ENCODE assay signal across 29 mouse cellular contexts in genomic region chr13:37429661-37430271, GRCm38 (mm10).
DNase-seq lines count a peak whose midpoint lies in the region; ATAC-seq and TF ChIP-seq lines count a peak whose summit lies in the region.
"Had no signal": no experiment of that assay in that cellular context is flagged by ENCODE, and none has a peak within 500 bp of the region (broad histone marks: within the 10 kb centered on the region; RNA-seq: fewer than 3 reads in every experiment).

No protein-coding gene starts in this region.

- peaks cover 11% of the 10 kb centered on the region; the same call in 1 of the 2 replicates for H3K27me3 ChIP-seq in limb, embryonic 12.5 days
- peaks cover 10% of the 10 kb centered on the region for H3K27me3 ChIP-seq in limb, embryonic 10.5 days (ENCODE audit: low read depth, poor library complexity, severe bottlenecking)
- no peaks in the 10 kb centered on the region for H3K27me3 ChIP-seq in limb, embryonic 14.5 days (ENCODE audit: control insufficient read depth, insufficient read depth, low read length)
- H3K27me3 ChIP-seq: CH12.LX; embryonic facial prominence, embryonic 15.5 days; heart, embryonic 13.5 days; Patski had no signal

- ATAC-seq in limb, embryonic 12.5 days (ENCODE audit: insufficient number of reproducible peaks, insufficient read depth, low FRiP score, low TSS enrichment, low read depth) = peak; percentile 66; the same call in 1 of the 2 replicates
- ATAC-seq in granulocyte monocyte progenitor cell, adult 5-6 weeks (replicated peaks; ENCODE audit: poor library complexity, severe bottlenecking) = peak; percentile 50
- peak; percentile 66; the same call in 1 of the 2 replicates for ATAC-seq in limb, embryonic 14.5 days (ENCODE audit: low FRiP score, low read depth)
- ATAC-seq: forebrain, embryonic 14.5 days; forebrain, postnatal 0 days; hindbrain, postnatal 0 days; inflammation-experienced regulatory T-cells, adult 6 months; Patski had no signal

- H3K27ac ChIP-seq in limb, embryonic 12.5 days = peak overlapping the region; percentile 64
- H3K27ac ChIP-seq in limb, embryonic 10.5 days = no peak overlapping the region
- peak overlapping the region; percentile 39; the same call in 1 of the 2 replicates for H3K27ac ChIP-seq in limb, embryonic 14.5 days (replicated peaks; ENCODE audit: low read depth, low read length)
- H3K27ac ChIP-seq: embryonic facial prominence, embryonic 15.5 days; gastrocnemius, adult 2 months; heart, embryonic 13.5 days; hindbrain, embryonic 14.5 days; hindbrain, postnatal 0 days had no signal

- WGBS in limb, embryonic 12.5 days = 50% methylated on average over 8 of the region's 8 CpGs
- 74% methylated on average over 8 of the region's 8 CpGs for WGBS in limb, embryonic 10.5 days
- WGBS in limb, embryonic 14.5 days = 34% methylated on average over 8 of the region's 8 CpGs

- peaks cover 14% of the 10 kb centered on the region for H3K4me1 ChIP-seq in limb, embryonic 12.5 days (replicated peaks)
- H3K4me1 ChIP-seq in limb, embryonic 10.5 days = peaks cover 14% of the 10 kb centered on the region
- H3K4me1 ChIP-seq in limb, embryonic 14.5 days (ENCODE audit: control insufficient read depth, insufficient read depth, low read length) = peaks cover 15% of the 10 kb centered on the region

- peak overlapping the region; percentile 1; the same call in 1 of the 2 replicates for H3K4me2 ChIP-seq in limb, embryonic 12.5 days
- H3K4me2 ChIP-seq in limb, embryonic 14.5 days (replicated peaks; ENCODE audit: low read depth, low read length, severe bottlenecking) = no peak overlapping the region; the same call in 1 of the 2 replicates
- H3K4me2 ChIP-seq: embryonic facial prominence, embryonic 15.5 days; heart, embryonic 13.5 days; hindbrain, embryonic 14.5 days had no signal

- H3K36me3 ChIP-seq in limb, embryonic 12.5 days = no peaks in the 10 kb centered on the region
- no peaks in the 10 kb centered on the region for H3K36me3 ChIP-seq in limb, embryonic 10.5 days
- H3K36me3 ChIP-seq in limb, embryonic 14.5 days (ENCODE audit: control insufficient read depth, insufficient read depth, low read length) = no peaks in the 10 kb centered on the region
- H3K36me3 ChIP-seq: embryonic facial prominence, embryonic 15.5 days; G1E; heart, embryonic 13.5 days had no signal

- H3K9ac ChIP-seq in limb, embryonic 12.5 days (replicated peaks) = no peak overlapping the region
- H3K9ac ChIP-seq in limb, embryonic 14.5 days (ENCODE audit: low read depth, low read length, severe bottlenecking) = no peak overlapping the region
- H3K9ac ChIP-seq: embryonic facial prominence, embryonic 15.5 days; forebrain, postnatal 0 days; heart, embryonic 13.5 days; hindbrain, embryonic 14.5 days had no signal

- no peak overlapping the region for H3K4me3 ChIP-seq in limb, embryonic 12.5 days (replicated peaks)
- no peak overlapping the region for H3K4me3 ChIP-seq in limb, embryonic 10.5 days
- H3K4me3 ChIP-seq in limb, embryonic 14.5 days (replicated peaks; ENCODE audit: low read length) = no peak overlapping the region
- H3K4me3 ChIP-seq: embryonic facial prominence, embryonic 15.5 days; gastrocnemius, adult 2 months; heart, embryonic 13.5 days had no signal

- peak; percentile 2 for DNase-seq in gastrocnemius, postnatal 25 days
- DNase-seq in gastrocnemius, adult 8-10 months (ENCODE audit: low spot score in 2 of 2) = no peak
- no peak for DNase-seq in limb, embryonic 10.5 days (ENCODE audit: low spot score)
- peak; percentile 62 for DNase-seq in limb, embryonic 14.5 days (ENCODE audit: low spot score)
- no peak for DNase-seq in cerebellum, postnatal 4 days (ENCODE audit: low spot score in 2 of 2)
- DNase-seq: adrenal gland, postnatal 10 days; adrenal gland, postnatal 36 days; B cell, adult 2 months; cerebellum, adult 18-20 months; cerebellum, adult 9-10 months; cerebellum, postnatal 25 days; embryo, embryonic 11 days; forebrain, postnatal 0 days; gastrocnemius, adult 2 months; gastrocnemius, postnatal 36 days; heart, adult 18-20 months; heart, postnatal 14 days; heart, postnatal 4 days had no signal

- no peak for TF ChIP-seq POLR2A in limb, embryonic 14.5 days (IDR thresholded peaks at IDR 0.05; ENCODE audit: borderline replicate concordance, extremely low read depth, insufficient read depth, insufficient read length)

- no peaks in the 10 kb centered on the region for H3K9me3 ChIP-seq in limb, embryonic 12.5 days
- H3K9me3 ChIP-seq in limb, embryonic 10.5 days (replicated peaks) = no peaks in the 10 kb centered on the region
- H3K9me3 ChIP-seq in limb, embryonic 14.5 days (ENCODE audit: control insufficient read depth, low read length) = no peaks in the 10 kb centered on the region
- H3K9me3 ChIP-seq: embryonic facial prominence, embryonic 15.5 days; G1E; heart, embryonic 13.5 days had no signal

Comparison
In these comparisons a context has a peak if more than half of its experiments do, and no peak if none do; other contexts are left out.
1. DNase-seq: peak in gastrocnemius, postnatal 25 days (single experiment) and limb, embryonic 14.5 days (single experiment); none in gastrocnemius, adult 8-10 months (0 of 2), limb, embryonic 10.5 days (single experiment) and cerebellum, postnatal 4 days (0 of 2).
2. Peak in every context shown above with its lines, with median percentiles within 50 percentile points of each other: ATAC-seq.